Mouse (Mus musculus): ENCODE results near the gene Zfp526.

GRCm38 (mm10) chr7:25230690-25231285, 9.6 kb downstream of the Zfp526 start:
- no peak for TF ChIP-seq POLR2A (IDR thresholded peaks at IDR 0.05; ENCODE audit: extremely low read depth, insufficient read depth, low read length)
- no peak for TF ChIP-seq CTCF (IDR thresholded peaks at IDR 0.05; ENCODE audit: extremely low read depth, insufficient read depth, low read length)
